Mouse (Mus musculus) myocyte (in vitro differentiated cells): ENCODE data around the gene Tspan14. TPM values are rescaled to one million over a fixed set of nuclear protein-coding genes. Genes with fewer than 3 reads are reported as not detected.

Source experiments
- H3K27me3 ChIP-seq: one replicate; pipeline ENCODE4 v1.6.1; 2011; ENCODE audit not compliant: control insufficient read depth, insufficient read depth, insufficient read length
- H3K36me3 ChIP-seq: one replicate; pipeline ENCODE4 v1.6.1; 2011; ENCODE audit not compliant: control insufficient read depth, insufficient read depth
- H3K4me2 ChIP-seq: one replicate; pipeline ENCODE4 v1.6.1; 2011; ENCODE audit warnings: low read depth, control low read depth
- H3K4me3 ChIP-seq: one replicate; pipeline ENCODE4 v1.5.1; 2011; ENCODE audit warnings: mild to moderate bottlenecking, control low read depth, moderate library complexity
- H3K79me2 ChIP-seq: one replicate; pipeline ENCODE4 v1.6.1; 2011; ENCODE audit not compliant: control insufficient read depth, insufficient read depth
- H3ac ChIP-seq: one replicate; pipeline ENCODE4 v1.6.1; 2011; ENCODE audit not compliant: control insufficient read depth, insufficient read length
- CEBPB ChIP-seq: IDR thresholded peaks from 2 replicates; pipeline ENCODE4 v1.6.1; 2011; ENCODE audit warnings: mild to moderate bottlenecking, moderate library complexity; ENCODE audit not compliant: poor library complexity, insufficient read depth, severe bottlenecking
- E2F4 ChIP-seq: IDR thresholded peaks from one replicate; pipeline ENCODE4 v1.6.1; 2011; ENCODE audit warnings: mild to moderate bottlenecking, control low read depth, moderate library complexity; ENCODE audit not compliant: insufficient read depth
- MAX ChIP-seq: IDR thresholded peaks from one replicate; pipeline ENCODE4 v1.6.1; 2011; ENCODE audit warnings: low read depth, mild to moderate bottlenecking, control low read depth
- MYOD1 ChIP-seq, 3 experiments: IDR thresholded peaks; one replicate each; pipeline ENCODE4 v1.6.1; 2011; ENCODE audit warnings: control low read depth in 2 of 3, low read depth in 2 of 3, mild to moderate bottlenecking in 2 of 3, moderate library complexity in 1 of 3; ENCODE audit not compliant: insufficient read length in 2 of 3, control insufficient read depth in 1 of 3
- MYOG ChIP-seq, 3 experiments: IDR thresholded peaks; one replicate each; pipeline ENCODE4 v1.6.1; 2011; ENCODE audit warnings: control low read depth in 2 of 3, low read depth in 2 of 3, mild to moderate bottlenecking in 2 of 3; ENCODE audit not compliant: insufficient read length in 2 of 3, control insufficient read depth in 1 of 3, insufficient read depth in 1 of 3
- POLR2A ChIP-seq: IDR thresholded peaks from one replicate; pipeline ENCODE4 v1.6.1; 2011; ENCODE audit warnings: low read depth, mild to moderate bottlenecking, control low read depth, moderate library complexity; ENCODE audit not compliant: insufficient read length
- POLR2AphosphoS2 ChIP-seq: IDR thresholded peaks from one replicate; pipeline ENCODE4 v1.6.1; 2011; ENCODE audit warnings: low read depth, control low read depth; ENCODE audit not compliant: insufficient read length
- REST ChIP-seq: IDR thresholded peaks from one replicate; pipeline ENCODE4 v1.6.1; 2011; ENCODE audit warnings: mild to moderate bottlenecking, control low read depth, moderate library complexity; ENCODE audit not compliant: insufficient read depth, insufficient read length
- SRF ChIP-seq: IDR thresholded peaks from one replicate; pipeline ENCODE4 v1.6.1; 2011; ENCODE audit warnings: low read depth; ENCODE audit not compliant: control insufficient read depth, insufficient read length
- TCF12 ChIP-seq: IDR thresholded peaks from one replicate; pipeline ENCODE4 v1.6.1; 2011; ENCODE audit warnings: mild to moderate bottlenecking, control low read depth; ENCODE audit not compliant: poor library complexity, insufficient read depth, severe bottlenecking
- TCF3 ChIP-seq: IDR thresholded peaks from one replicate; pipeline ENCODE4 v1.6.1; 2011; ENCODE audit warnings: low read depth, control low read depth; ENCODE audit not compliant: insufficient read length
- USF1 ChIP-seq: IDR thresholded peaks from one replicate; pipeline ENCODE4 v1.6.1; 2011; ENCODE audit warnings: low read depth, mild to moderate bottlenecking, control low read depth, moderate library complexity
- polyA plus RNA-seq: library from polyadenylated mRNA; unstranded; fragments of >200 nt; fragmentation: generic; extraction: Trizol; gene quantifications from one replicate; pipeline ENCODE4 v1.2.1, GENCODE M21; 2012; ENCODE audit warnings: missing spikeins

The Tspan14 gene
- polyA plus RNA-seq, 1 experiment, result 90.6 TPM

DNA sequence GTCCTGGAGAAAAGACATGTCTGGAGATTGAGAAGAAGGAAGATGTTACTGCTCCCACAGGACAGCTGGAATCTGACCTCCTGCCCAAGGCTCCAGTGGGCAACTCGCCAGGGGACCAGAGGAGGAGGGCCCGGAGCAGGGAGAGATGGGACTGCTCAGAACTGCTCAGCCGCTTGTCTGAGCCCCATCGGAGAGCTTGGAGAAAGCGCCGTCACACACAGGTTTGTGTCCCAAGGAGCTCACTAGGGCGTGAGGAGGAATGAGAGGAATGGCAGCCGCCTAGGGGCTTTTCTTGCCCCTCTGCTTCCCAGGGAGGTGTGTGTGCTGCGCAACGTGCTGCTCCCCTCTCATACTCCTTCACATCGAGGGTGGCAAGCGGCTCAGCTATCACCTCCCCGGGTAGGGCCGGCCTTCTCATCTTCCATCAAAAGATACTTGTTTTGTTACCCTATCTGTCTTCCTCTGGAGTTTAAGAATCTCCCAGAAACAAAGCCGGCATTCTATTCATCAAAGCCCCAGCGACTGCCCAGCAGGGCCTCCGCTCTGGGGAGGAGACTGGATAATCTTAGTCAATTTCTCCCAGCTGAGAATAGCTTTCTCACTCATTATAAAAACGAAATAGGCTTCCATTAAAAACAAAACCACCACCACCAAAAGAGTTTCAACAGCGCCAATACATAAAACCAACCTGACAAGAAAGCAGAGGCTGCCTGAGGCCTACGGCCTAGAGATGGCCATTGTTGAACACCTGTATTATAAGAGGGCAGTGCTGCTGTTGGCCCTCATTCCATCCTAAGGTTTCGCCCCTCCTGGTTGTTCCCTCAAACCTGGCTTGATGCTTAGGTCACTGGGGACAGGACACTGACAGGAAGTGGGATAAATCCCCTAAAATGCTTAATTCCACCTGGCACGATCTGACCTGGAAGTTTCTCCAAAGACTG lies 37.9 kb upstream of the Tspan14 start:
- no peak overlapping the region for H3K4me2 ChIP-seq
- TF ChIP-seq CEBPB, result no peak
- TF ChIP-seq MYOG (IDR thresholded peaks at IDR 0.05; ENCODE audit: control insufficient read depth in 1 of 3, insufficient read depth in 1 of 3, insufficient read length in 2 of 3, low read depth in 2 of 3), result no peak
- no peak for TF ChIP-seq E2F4
- TF ChIP-seq MYOD1 (IDR thresholded peaks at IDR 0.05; ENCODE audit: control insufficient read depth in 1 of 3, insufficient read length in 2 of 3, low read depth in 2 of 3), result no peak
- no peak for TF ChIP-seq TCF3
- TF ChIP-seq REST, result no peak
- TF ChIP-seq TCF12, result no peak
- no peak for TF ChIP-seq POLR2AphosphoS2
- TF ChIP-seq SRF, result no peak
- no peak for TF ChIP-seq MAX
- H3K79me2 ChIP-seq, result no peaks in the 10 kb centered on the region
- no peak overlapping the region for H3ac ChIP-seq
- no peak overlapping the region for H3K4me3 ChIP-seq
- H3K27me3 ChIP-seq, result no peaks in the 10 kb centered on the region
- no peaks in the 10 kb centered on the region for H3K36me3 ChIP-seq

DNA sequence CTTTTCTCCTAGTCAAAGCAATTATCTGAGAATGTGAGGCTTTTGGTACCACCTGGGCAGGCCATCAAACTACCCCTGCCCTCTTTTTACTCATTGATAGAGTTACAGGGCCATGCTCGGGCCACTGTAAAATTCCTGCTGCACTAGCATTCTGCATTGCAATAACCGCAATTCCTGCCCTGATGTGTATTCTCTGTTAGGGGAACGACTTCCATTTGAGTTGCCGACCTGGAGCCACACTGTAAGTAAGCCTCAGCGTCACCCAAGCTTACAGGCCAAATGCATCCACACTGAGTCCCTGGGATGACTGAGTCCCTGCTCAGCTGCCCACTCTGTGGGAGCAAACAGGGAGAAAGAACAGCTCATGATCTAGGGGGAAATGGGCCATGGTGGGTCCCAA lies 35.0 kb upstream of the Tspan14 start:
- H3K36me3 ChIP-seq, result no peaks in the 10 kb centered on the region
- H3ac ChIP-seq, result no peak overlapping the region
- no peak overlapping the region for H3K4me3 ChIP-seq
- H3K79me2 ChIP-seq, result no peaks in the 10 kb centered on the region
- TF ChIP-seq POLR2A (no peak), SRF (no peak), TCF3 (no peak), MYOG (IDR thresholded peaks at IDR 0.05; ENCODE audit: control insufficient read depth in 1 of 3, insufficient read depth in 1 of 3, insufficient read length in 2 of 3, low read depth in 2 of 3) (no peak), MYOD1 (IDR thresholded peaks at IDR 0.05; ENCODE audit: control insufficient read depth in 1 of 3, insufficient read length in 2 of 3, low read depth in 2 of 3) (no peak), E2F4 (no peak), USF1 (no peak), POLR2AphosphoS2 (no peak), REST (no peak)
- H3K27me3 ChIP-seq, result no peaks in the 10 kb centered on the region
- H3K4me2 ChIP-seq, result no peak overlapping the region

DNA sequence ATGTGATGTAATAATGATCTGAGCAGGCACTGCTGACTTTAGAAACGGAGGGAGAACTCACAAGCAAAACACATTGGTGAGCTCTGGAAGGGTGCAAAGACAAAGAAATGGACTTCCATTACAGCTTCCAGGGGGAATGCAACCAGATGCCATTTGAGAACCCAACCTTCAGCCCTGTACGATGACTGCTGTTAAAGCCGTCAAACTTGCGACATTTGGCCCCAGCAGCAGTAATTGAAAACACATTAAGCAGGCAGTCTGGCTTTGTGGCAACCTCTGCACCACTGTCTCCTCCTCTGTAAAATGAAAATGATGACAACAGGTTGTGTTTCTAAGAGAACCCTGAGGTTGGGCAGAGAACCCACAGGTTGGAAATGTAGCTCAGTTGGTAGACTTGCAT lies 34.2 kb upstream of the Tspan14 start:
- H3K79me2 ChIP-seq, result no peaks in the 10 kb centered on the region
- H3K4me2 ChIP-seq, result no peak overlapping the region
- no peaks in the 10 kb centered on the region for H3K27me3 ChIP-seq
- no peak overlapping the region for H3ac ChIP-seq
- no peaks in the 10 kb centered on the region for H3K36me3 ChIP-seq
- no peak overlapping the region for H3K4me3 ChIP-seq
- no peak for TF ChIP-seq TCF3
- no peak for TF ChIP-seq USF1
- no peak for TF ChIP-seq POLR2AphosphoS2
- TF ChIP-seq TCF12, result no peak
- TF ChIP-seq REST, result no peak
- no peak for TF ChIP-seq MAX
- TF ChIP-seq POLR2A, result no peak
- TF ChIP-seq SRF, result no peak

DNA sequence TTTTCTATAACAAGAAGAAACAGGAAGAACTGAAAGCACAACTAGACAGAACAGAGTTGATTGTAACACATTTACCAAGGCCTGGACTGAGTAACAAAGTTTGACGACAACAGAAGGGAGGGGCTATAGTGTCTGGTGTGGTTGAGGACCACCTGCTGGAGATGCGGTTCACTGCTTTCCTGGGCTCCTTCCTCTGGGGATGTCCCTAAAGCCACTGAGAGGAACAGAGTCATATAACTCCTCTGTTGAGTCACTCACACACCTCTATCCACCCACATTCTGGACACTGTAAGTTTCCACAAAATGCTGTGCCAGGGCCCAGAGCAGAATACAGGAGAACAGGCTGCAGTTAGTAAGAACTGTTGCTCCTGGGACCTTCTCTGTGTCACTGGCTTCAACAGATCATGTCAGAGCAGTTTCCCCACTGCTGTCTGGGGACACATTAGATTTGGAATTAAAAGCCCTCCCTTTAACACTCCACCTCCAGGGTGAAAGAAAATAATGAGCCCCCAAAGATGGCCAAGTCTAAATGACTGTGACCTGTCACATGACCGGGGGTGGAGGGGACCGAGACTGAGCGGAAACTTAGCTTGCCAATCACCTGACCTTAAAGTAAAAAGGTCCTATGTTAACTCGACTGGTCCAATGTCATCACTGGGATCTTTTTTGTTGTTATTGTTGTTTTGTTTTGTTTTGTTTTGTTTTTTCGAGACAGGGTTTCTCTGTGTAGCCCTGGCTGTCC lies 33.5 kb upstream of the Tspan14 start:
- no peaks in the 10 kb centered on the region for H3K79me2 ChIP-seq
- TF ChIP-seq CEBPB, result no peak
- TF ChIP-seq E2F4, result no peak
- TF ChIP-seq SRF, result no peak
- TF ChIP-seq TCF12, result no peak
- TF ChIP-seq USF1, result no peak
- TF ChIP-seq MYOD1 (IDR thresholded peaks at IDR 0.05; ENCODE audit: control insufficient read depth in 1 of 3, insufficient read length in 2 of 3, low read depth in 2 of 3), result no peak
- TF ChIP-seq REST, result no peak
- no peak for TF ChIP-seq POLR2A
- TF ChIP-seq POLR2AphosphoS2, result no peak
- no peak for TF ChIP-seq TCF3
- TF ChIP-seq MYOG (IDR thresholded peaks at IDR 0.05; ENCODE audit: control insufficient read depth in 1 of 3, insufficient read depth in 1 of 3, insufficient read length in 2 of 3, low read depth in 2 of 3), result no peak
- no peak for TF ChIP-seq MAX
- H3K4me2 ChIP-seq, result no peak overlapping the region
- H3K36me3 ChIP-seq, result no peaks in the 10 kb centered on the region
- no peak overlapping the region for H3ac ChIP-seq
- no peak overlapping the region for H3K4me3 ChIP-seq
- H3K27me3 ChIP-seq, result no peaks in the 10 kb centered on the region

DNA sequence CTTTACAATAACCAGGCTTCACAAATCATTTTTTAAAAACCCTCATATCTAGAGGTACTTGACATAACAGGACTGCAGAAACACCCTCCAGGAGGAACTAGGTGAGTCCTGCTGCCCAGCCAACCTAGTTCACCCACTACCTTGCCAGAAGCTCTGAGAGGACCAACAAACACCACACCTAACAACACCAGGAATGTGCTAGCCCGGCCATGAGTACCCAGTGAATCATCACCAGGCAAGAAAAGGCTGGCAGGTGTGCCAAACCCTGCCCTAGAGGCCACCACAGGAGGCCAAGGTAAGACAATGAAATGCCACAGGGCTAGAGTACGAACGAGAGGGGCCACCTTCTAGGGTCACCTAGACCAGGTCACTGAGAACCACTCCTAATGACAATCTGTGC lies 29.6 kb upstream of the Tspan14 start:
- no peaks in the 10 kb centered on the region for H3K79me2 ChIP-seq

More for the DNA sequence above, 29.6 kb upstream of the Tspan14 start:
- Histone ChIP-seq H3K27me3 (no peaks in the 10 kb centered on the region), H3K4me3 (no peak overlapping the region), H3K4me2 (no peak overlapping the region), H3K36me3 (no peaks in the 10 kb centered on the region), H3ac (no peak overlapping the region)
- TF ChIP-seq MYOG (IDR thresholded peaks at IDR 0.05; ENCODE audit: control insufficient read depth in 1 of 3, insufficient read depth in 1 of 3, insufficient read length in 2 of 3, low read depth in 2 of 3) (no peak), POLR2AphosphoS2 (no peak), E2F4 (no peak), MAX (no peak), MYOD1 (IDR thresholded peaks at IDR 0.05; ENCODE audit: control insufficient read depth in 1 of 3, insufficient read length in 2 of 3, low read depth in 2 of 3) (no peak), USF1 (no peak), REST (no peak)
